Mouse (Mus musculus) heart, postnatal 36 days (tissue): ENCODE measurements around the gene Gm10282. TPM values are rescaled to one million over a fixed set of nuclear protein-coding genes. Genes with fewer than 3 reads are reported as not detected.

Source experiments
- DNase-seq, 2 experiments: peaks; one replicate each; pipeline ENCODE4 v3.0.0; 2021 to 2022
- intact Hi-C: fragments of 180-260 bp; cut with DNase I; formaldehyde crosslinking; loops from one replicate; pipeline ENCODE4 v1.15.1; 2025
- total RNA-seq, 2 experiments: library from RNA; stranded (reverse); gene quantifications; 2 replicates each; pipeline ENCODE4 v1.2.3; 2021

Gene Gm10282
- total RNA-seq, 2 experiments from 2014 or later = 6.9 to 10.2 TPM

- DNase-seq = peak in 1 of 2 experiments; percentile 41
- intact Hi-C loops = loop anchor here (5.0 kb wide), 1 partner anchor 33 kb away; no protein-coding TSS in a partner anchor
These were observed 19.1 kb upstream of the Gm10282 start for GRCm38 (mm10) chr8:72324036-72324706.

GRCm38 (mm10) chr8:72323131-72323725, 18.2 kb upstream of the Gm10282 start:
- intact Hi-C loops = loop anchor here (5.0 kb wide), 1 partner anchor 34 kb away; no protein-coding TSS in a partner anchor
- peak; percentile 47 to 52 for DNase-seq

- DNase-seq = peak; percentile 51 to 56
- intact Hi-C loops = loop anchor here (5.0 kb wide), 1 partner anchor 35 kb away; no protein-coding TSS in a partner anchor
These were observed 17.4 kb upstream of the Gm10282 start for GRCm38 (mm10) chr8:72322471-72322889.

- peak in 1 of 2 experiments; percentile 45 for DNase-seq
- intact Hi-C loops = loop anchor here (5.0 kb wide), 1 partner anchor 35 kb away; no protein-coding TSS in a partner anchor
These were observed 16.8 kb upstream of the Gm10282 start for GRCm38 (mm10) chr8:72321635-72322441.

GRCm38 (mm10) chr8:72320803-72321583, 15.9 kb upstream of the Gm10282 start:
- peak; percentile 56 to 58 for DNase-seq
- intact Hi-C loops = loop anchor here (1.0 to 5.0 kb wide), 2 partner anchors 26 to 36 kb away; no protein-coding TSS in a partner anchor

GRCm38 (mm10) chr8:72319921-72320802, 15.1 kb upstream of the Gm10282 start:
- intact Hi-C loops = loop anchor here (1.0 to 5.0 kb wide), 4 partner anchors 17 to 55 kb away; no protein-coding TSS in a partner anchor
- peak; percentile 59 to 64 for DNase-seq

GRCm38 (mm10) chr8:72319397-72319796, 14.3 kb upstream of the Gm10282 start:
- DNase-seq = no peak
- intact Hi-C loops = loop anchor here (1.0 to 2.0 kb wide), 2 partner anchors 17 to 54 kb away; no protein-coding TSS in a partner anchor

GRCm38 (mm10) chr8:72318801-72319322, 13.8 kb upstream of the Gm10282 start, which contains the start of gene Klf2:
TSS of gene Klf2 (plus strand) at chr8:72319033.
- intact Hi-C loops = loop anchor here (1.0 to 2.0 kb wide), 2 partner anchors 16 to 54 kb away; no protein-coding TSS in a partner anchor
- peak; percentile 99 for DNase-seq

- no peak for DNase-seq
- intact Hi-C loops = loop anchor here (2.0 kb wide), 1 partner anchor 15 kb away; no protein-coding TSS in a partner anchor
These were observed 12.8 kb upstream of the Gm10282 start for GRCm38 (mm10) chr8:72317741-72318301.

GRCm38 (mm10) chr8:72316053-72316695, 11.1 kb upstream of the Gm10282 start:
- intact Hi-C loops = no loop called here

GRCm38 (mm10) chr8:72312926-72313518, 8.0 kb upstream of the Gm10282 start:
- intact Hi-C loops = no loop called here
- no peak for DNase-seq

More at GRCm38 (mm10) chr8:72316053-72316695, 11.1 kb upstream of the Gm10282 start:
- DNase-seq = no peak

- DNase-seq = peak; percentile 82 to 84
- intact Hi-C loops = no loop called here
These were observed 5.9 kb upstream of the Gm10282 start for GRCm38 (mm10) chr8:72310849-72311506.

- intact Hi-C loops = no loop called here
These were observed 3.2 kb upstream of the Gm10282 start for GRCm38 (mm10) chr8:72308276-72308675.

GRCm38 (mm10) chr8:72306913-72307312, 1.9 kb upstream of the Gm10282 start:
- no peak for DNase-seq
- intact Hi-C loops = no loop called here

More at GRCm38 (mm10) chr8:72308276-72308675, 3.2 kb upstream of the Gm10282 start:
- DNase-seq = peak; percentile 66 to 74

- intact Hi-C loops = loop anchor here (2.0 kb wide), 1 partner anchor 15 kb away; the partner anchor contains the start of gene Klf2
- peak; percentile 77 to 79 for DNase-seq
These were observed 1.4 kb downstream of the Gm10282 start for GRCm38 (mm10) chr8:72303633-72304032.

GRCm38 (mm10) chr8:72302986-72303612, 2.0 kb downstream of the Gm10282 start:
- intact Hi-C loops = loop anchor here (2.0 kb wide), 1 partner anchor 16 kb away; the partner anchor contains the start of gene Klf2
- DNase-seq = peak; percentile 50 to 55
